Mouse (Mus musculus): ENCODE measurements around the gene Arhgap6.

The Arhgap6 gene

GRCm38 (mm10) chrX:168980370-168980769 lies 185.5 kb downstream of the Arhgap6 start:
- DNase-seq (ENCODE audit: low spot score) = no peak

GRCm38 (mm10) chrX:169007066-169007465 lies 212.2 kb downstream of the Arhgap6 start:
- no peak for DNase-seq (ENCODE audit: low spot score)

GRCm38 (mm10) chrX:169012701-169013100 lies 217.8 kb downstream of the Arhgap6 start:
- no peak for DNase-seq (ENCODE audit: low spot score)

- DNase-seq (ENCODE audit: low spot score) = no peak
Measured at GRCm38 (mm10) chrX:169034390-169034789, 239.5 kb downstream of the Arhgap6 start.

GRCm38 (mm10) chrX:169036403-169037296 lies 241.8 kb downstream of the Arhgap6 start:
- DNase-seq (ENCODE audit: low spot score) = peak; percentile 39

GRCm38 (mm10) chrX:169037401-169037800 lies 242.5 kb downstream of the Arhgap6 start:
- DNase-seq (ENCODE audit: low spot score) = no peak

- no peak for DNase-seq (ENCODE audit: low spot score)
Measured at GRCm38 (mm10) chrX:169043872-169044271, 249.0 kb downstream of the Arhgap6 start.

- DNase-seq (ENCODE audit: low spot score) = no peak
Measured at GRCm38 (mm10) chrX:169047595-169047994, 252.7 kb downstream of the Arhgap6 start.

- DNase-seq (ENCODE audit: low spot score) = no peak
Measured at GRCm38 (mm10) chrX:169049550-169049949, 254.7 kb downstream of the Arhgap6 start.

- DNase-seq (ENCODE audit: low spot score) = no peak
Measured at GRCm38 (mm10) chrX:169053907-169054476, 259.1 kb downstream of the Arhgap6 start.

GRCm38 (mm10) chrX:169062555-169062954 lies 267.7 kb downstream of the Arhgap6 start:
- DNase-seq (ENCODE audit: low spot score) = no peak

GRCm38 (mm10) chrX:169065298-169065697 lies 270.4 kb downstream of the Arhgap6 start:
- no peak for DNase-seq (ENCODE audit: low spot score)

GRCm38 (mm10) chrX:169065922-169066321 lies 271.0 kb downstream of the Arhgap6 start:
- no peak for DNase-seq (ENCODE audit: low spot score)

- DNase-seq (ENCODE audit: low spot score) = no peak
Measured at GRCm38 (mm10) chrX:169075020-169075419, 280.1 kb downstream of the Arhgap6 start.

- no peak for DNase-seq (ENCODE audit: low spot score)
Measured at GRCm38 (mm10) chrX:169081609-169082008, 286.7 kb downstream of the Arhgap6 start.

- DNase-seq (ENCODE audit: low spot score) = peak; percentile 57
Measured at GRCm38 (mm10) chrX:169085871-169086270, 291.0 kb downstream of the Arhgap6 start.

- no peak for DNase-seq (ENCODE audit: low spot score)
Measured at GRCm38 (mm10) chrX:169089221-169089620, 294.3 kb downstream of the Arhgap6 start.

- DNase-seq (ENCODE audit: low spot score) = no peak
Measured at GRCm38 (mm10) chrX:169094601-169095000, 299.7 kb downstream of the Arhgap6 start.

GRCm38 (mm10) chrX:169095584-169095983 lies 300.7 kb downstream of the Arhgap6 start:
- no peak for DNase-seq (ENCODE audit: low spot score)

- DNase-seq (ENCODE audit: low spot score) = no peak
Measured at GRCm38 (mm10) chrX:169102665-169103064, 307.8 kb downstream of the Arhgap6 start.

- no peak for DNase-seq (ENCODE audit: low spot score)
Measured at GRCm38 (mm10) chrX:169106048-169106622, 311.2 kb downstream of the Arhgap6 start.

- DNase-seq (ENCODE audit: low spot score) = no peak
Measured at GRCm38 (mm10) chrX:169107372-169107771, 312.5 kb downstream of the Arhgap6 start.

- no peak for DNase-seq (ENCODE audit: low spot score)
Measured at GRCm38 (mm10) chrX:169110031-169110430, 315.1 kb downstream of the Arhgap6 start.

Measured in layer of hippocampus, adult 11-12 months (tissue).